Mouse (Mus musculus) C2C12 (cell line): Measurements from ENCODE around the gene Dand5.

Source experiments
- CEBPB ChIP-seq: IDR thresholded peaks from one replicate; pipeline ENCODE4 v1.6.1; 2011; ENCODE audit warnings: low read depth, mild to moderate bottlenecking, control low read depth, moderate library complexity
- CTCF ChIP-seq: IDR thresholded peaks from one replicate; pipeline ENCODE4 v1.5.1; 2011; ENCODE audit not compliant: control insufficient read depth, insufficient read depth, insufficient read length

DNA sequence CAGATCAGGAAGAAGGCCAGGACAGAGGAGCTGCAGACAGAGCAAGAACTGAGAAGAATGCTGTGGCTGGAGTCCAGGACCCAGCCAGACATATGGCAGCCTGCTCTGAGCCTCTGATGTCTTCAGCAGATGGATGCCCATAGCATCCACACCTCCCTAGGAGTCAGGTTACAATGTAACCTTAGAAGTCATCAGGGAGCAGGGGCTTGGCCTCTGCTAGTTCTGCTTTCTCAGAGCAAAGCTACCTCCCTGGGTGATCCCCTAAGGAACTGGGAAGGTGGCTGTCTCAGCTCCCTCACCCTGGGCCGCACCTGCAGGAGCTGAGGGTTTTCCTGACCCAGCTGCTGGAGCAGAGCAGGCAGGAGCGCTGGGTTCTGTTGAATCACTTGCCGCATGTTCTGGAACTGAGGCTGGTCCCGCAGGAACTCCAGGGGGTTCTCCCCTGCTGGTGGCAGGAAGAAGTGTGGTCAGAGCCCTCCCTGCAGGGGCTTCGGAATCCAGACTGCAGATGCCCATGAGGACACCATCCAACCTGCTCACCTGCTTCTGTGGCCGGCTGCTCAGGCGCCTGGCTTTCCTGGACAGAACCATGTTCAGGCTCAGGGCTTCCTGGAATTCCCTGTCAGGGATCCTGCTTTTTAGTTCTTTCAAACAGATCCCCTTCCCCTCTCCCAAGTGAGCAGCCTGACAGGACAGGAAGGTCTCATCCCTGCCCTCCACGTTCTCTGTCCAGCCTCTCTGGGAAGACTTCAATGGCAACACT, 14.7 kb upstream of the Dand5 start:
- TF ChIP-seq CTCF (no peak), CEBPB (no peak)
